Mouse (Mus musculus) kidney, postnatal 36 days (tissue): Measurements from ENCODE around the gene Cacna1s.

ENCODE experiments used
- DNase-seq, 2 experiments: peaks; one replicate each; pipeline ENCODE4 v3.0.0; 2021 to 2022; ENCODE audit warnings: mixed read lengths in 2 of 2

Gene Cacna1s

DNA sequence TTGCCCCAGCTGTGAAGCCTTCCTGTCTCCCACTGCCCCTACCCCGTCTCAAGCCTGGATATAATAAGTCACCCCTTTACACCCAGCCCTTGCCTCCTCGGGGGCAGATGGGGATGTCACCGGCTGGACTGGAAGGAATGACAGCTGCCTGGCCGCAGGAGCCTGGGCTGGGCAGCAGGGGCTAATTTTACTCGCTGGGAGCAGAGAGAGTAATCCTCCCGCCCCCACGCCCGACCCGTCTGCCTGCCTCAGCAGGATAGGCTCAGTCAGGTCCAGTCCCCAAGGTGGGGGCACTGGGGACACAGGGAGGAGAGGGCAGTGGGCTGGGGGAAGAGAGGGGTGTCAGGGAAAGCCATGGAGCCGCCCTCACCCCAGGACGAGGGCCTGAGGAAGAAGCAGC is at the start of gene Cacna1s:
Gene Cacna1s, plus strand, starts transcription at position 204 of the 400 bp plus-strand sequence.
- no peak for DNase-seq

DNA sequence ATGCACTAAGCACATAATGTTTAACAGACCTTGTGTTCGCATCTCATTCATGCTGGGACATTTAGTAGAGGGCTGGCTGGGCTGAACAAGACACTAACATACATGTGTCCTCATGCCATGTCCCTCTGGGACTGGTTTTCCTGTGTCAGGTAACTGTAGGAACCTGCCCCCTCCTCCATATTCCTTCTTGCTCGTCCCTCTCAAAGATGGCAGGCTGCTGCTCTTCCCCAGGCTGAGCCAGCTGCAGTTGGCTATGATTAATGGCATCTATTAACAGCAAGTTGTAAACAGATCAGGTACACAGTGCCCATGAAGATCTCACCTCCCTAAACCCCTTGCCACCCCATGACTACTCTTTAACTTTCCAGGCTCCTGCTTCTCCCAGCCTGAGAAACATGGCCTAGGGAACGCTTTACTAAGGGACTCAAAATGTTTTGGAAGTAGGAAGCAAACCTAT is 46.2 kb upstream of the Cacna1s start, which contains the start of gene Igfn1:
Gene Igfn1, minus strand, starts transcription at position 51 of the 457 bp plus-strand sequence.
- DNase-seq: no peak

DNA sequence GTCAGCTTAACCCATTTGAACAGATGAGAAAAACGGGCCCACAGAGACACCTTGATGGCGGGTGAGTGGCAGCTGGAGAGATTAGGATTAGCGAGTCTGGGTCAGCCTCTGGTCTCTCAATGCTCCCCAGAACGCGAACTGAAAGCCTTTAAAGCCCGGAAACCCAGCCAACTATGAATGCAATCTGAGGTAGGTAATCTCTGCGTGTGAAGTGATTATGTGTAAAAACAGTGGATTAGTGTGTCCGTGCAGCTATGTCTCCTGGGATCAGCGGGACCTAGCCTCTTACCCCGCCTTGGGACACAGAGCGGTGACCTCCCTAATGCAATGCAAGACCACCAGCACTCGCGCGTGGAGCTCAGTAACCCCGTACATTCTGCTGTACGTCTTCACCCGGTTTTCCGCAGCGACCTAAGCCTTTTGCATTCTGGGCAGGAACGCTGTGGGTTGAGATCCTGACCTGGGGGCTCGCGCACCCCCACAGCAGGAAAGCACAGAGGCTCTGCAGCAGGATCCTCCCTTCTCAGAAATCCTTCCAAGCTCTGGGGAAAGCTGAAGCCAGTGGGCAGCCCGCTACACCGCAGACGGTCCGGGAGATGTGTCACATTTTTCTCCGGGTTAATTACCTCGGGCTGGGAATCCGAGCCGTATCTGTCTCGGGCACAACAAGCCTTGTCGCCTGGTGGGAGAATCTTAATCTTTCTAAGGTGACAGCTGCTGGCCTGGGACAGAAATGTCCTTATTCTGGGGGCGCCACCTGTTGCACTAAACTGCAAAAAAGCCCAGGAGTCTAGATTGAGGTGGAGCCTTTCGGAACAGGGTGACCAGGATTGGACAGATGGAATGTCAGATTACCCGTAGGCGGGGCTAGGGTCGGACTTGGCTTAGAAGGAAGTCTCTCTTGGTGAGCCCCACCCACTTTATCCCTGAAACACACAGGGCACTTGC is 45.1 kb upstream of the Cacna1s start, which contains the start of gene Tmem9:
Gene Tmem9, plus strand, starts transcription at position 940 of the 948 bp plus-strand sequence.
- DNase-seq: peak; percentile 93 to 96

DNA sequence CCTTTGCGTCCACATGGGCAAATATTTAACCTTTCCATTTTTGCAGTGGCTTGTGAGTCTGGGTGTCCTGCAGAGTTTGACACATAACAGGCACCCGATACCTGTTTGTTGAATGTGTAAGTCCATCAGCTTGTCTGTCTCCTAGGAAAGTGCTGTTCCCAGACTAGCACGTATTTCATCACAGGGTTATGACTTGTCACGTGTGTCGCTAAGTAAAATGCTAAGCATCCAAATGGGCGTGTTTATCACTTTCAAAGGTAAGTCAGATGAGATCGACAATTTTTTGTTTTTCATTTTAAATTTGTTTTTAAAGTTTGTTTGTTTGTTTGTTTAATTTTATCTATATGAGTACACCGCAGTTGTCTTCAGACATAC is 44.4 kb upstream of the Cacna1s start:
- DNase-seq: no peak

GRCm38 (mm10) chr1:136010247-136010646 is 42.3 kb upstream of the Cacna1s start:
- no peak for DNase-seq

- no peak for DNase-seq
Measured at GRCm38 (mm10) chr1:136013513-136013912, 39.0 kb upstream of the Cacna1s start.

DNA sequence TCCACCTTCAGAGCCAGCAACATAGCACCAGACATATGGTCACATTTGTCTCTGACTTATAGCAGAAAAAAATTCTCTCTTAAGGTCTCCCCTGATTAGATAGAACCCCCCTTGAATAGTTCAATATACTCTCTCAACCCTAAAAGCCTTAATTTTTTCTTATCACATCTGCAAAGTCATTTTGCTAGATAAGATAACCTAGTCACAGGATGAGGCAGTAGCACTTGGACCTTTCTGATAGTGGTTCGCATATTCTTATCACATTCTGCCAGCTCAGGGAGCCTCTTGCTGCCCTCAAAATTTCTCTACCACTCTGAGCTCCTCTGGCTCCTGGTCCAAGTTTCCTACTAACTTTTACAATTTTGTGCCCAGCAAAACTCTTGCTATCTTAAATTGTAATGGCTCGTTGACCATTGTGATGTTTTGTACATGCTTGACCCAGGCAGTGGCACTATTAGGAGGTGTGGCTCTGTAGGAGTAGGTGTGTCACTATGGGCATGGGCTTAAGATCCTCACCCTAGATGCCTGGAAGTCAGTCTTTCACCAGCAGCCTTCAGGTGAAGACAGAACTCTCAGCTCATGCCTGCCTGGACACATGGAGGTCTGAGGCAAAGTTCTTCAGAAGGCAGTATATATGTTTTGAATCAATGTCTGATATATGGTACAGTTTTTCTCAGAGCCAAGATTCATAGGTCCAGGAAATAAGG is 37.6 kb upstream of the Cacna1s start:
- no peak for DNase-seq

- no peak for DNase-seq
Measured at GRCm38 (mm10) chr1:136017307-136017706, 35.2 kb upstream of the Cacna1s start.

DNA sequence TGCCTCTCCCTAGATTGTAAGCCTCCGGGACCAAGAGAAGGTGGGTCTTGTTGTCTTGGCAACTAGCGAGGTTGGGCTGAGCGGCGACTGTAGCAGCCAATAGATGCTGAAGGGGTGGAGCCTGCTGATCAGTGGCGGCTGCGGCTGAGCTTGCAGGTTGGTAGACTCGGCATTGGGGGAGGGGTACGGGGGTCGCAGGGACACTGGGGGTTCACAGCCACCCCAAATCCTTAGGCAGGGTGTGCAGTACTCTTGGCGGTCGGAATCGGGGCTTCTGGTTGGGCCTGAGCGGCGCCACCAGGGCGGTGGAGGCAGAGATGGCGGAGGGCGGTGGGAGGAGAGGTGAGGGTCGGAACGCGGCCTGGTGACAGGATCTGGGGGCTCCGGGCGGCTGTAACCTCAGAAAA is 34.6 kb upstream of the Cacna1s start:
- peak; percentile 96 to 97 for DNase-seq

GRCm38 (mm10) chr1:136018390-136019189 is 34.0 kb upstream of the Cacna1s start:
- DNase-seq: peak; percentile 62 to 77

GRCm38 (mm10) chr1:136030201-136030600 is 22.3 kb upstream of the Cacna1s start:
- no peak for DNase-seq

DNA sequence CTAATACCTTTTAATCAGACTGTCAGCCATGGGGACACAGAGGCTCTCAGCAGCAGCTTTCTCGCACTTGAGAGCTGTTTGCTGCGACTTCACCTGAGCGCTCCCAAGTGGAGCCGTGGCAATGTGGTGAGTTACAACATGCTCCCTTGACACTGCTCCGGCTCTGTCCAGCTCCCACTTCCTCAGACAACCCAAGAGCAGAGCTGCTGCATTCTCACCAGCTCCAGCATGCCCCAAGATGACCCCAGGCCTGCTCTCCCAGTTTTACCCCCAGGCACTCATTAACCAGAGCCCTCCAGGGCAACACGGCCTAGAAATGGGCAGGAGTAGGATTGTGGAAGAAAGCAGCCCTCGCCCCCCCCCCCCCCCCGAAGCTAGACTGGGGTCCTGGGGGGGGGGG is 20.9 kb upstream of the Cacna1s start:
- DNase-seq: peak; percentile 53 to 66

GRCm38 (mm10) chr1:136032961-136033360 is 19.6 kb upstream of the Cacna1s start:
- no peak for DNase-seq

DNA sequence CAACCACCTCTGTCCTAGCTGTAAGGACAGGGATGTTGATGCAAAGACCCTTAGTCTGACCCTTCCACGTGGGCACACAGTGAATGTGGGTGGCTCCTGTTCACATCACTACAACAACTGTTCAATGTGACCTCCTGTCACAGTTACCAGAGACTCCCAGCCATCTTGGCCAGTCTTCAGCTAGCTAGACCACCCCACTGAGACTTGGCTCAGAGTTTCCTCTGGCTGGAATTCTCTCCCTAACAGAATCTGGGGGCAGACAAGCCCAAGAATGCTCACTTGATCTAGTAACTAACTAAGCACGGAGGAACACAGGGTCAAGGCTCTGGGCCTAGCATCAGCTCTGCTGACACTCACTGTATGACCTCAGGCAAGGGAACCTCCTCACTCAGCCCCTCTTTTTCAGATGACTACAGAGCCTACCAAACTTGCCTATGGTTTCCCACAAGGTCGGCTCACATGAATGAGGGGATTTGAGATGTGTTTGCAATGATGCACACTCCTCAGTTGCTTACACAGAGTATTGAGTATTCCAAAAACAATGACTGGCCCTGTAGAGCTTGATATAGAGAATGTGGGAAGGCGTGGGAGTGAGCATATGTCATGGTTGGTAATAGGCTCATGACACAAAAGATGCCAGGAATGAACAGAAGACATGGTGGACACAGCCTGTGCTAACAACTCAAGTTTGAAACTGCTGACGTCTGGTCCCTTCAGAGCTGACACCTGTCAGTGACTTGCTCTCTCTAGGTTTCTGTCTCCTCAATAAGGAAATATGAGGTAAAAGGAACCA is 13.6 kb upstream of the Cacna1s start:
- DNase-seq: no peak

DNA sequence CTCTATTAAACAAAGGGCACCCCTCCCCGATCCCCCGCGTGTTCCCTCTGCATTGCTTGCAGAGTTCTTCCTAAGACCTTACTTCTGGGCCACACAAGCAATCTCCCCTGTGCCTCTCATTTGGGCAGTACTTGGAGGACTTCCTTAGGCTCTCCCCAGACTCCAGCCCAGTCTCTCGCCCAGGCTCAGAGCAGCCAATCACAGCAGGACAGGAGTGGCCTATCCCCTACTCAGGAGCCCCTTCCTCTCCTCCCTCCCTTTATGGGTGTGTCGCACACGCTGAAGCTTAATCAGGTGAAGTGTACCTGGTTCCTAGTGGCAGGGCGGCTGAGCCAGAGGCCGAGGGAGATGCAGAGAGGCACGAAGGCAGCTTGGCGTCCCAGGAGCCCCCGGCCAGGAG is 12.1 kb upstream of the Cacna1s start:
- DNase-seq: no peak

- no peak for DNase-seq
Measured at GRCm38 (mm10) chr1:136040874-136041273, 11.7 kb upstream of the Cacna1s start.

GRCm38 (mm10) chr1:136045774-136046173 is 6.8 kb upstream of the Cacna1s start:
- peak; percentile 45 to 80 for DNase-seq

DNA sequence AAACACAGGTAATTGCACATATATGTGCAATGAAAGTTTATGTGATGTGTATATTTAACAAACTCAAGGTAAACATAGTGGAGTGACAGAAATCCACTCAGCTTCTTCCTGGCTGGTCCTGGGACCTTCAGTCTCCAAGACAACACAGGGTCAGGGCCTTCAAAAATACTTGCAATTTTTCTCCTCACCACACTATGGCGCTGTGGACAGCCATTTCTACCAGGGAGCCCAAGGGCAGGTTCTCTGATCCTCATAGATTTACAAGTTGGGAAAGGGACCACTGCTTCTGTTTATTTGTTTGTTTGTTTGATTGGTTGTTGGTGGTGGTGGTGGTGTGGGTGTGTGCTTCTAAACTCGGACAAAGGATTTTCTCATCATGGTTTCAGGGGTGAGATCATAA is 5.1 kb upstream of the Cacna1s start:
- peak in 1 of 2 experiments; percentile 24 for DNase-seq

- no peak for DNase-seq
Measured at GRCm38 (mm10) chr1:136047894-136048293, 4.7 kb upstream of the Cacna1s start.

- DNase-seq: no peak
Measured at GRCm38 (mm10) chr1:136050312-136051012, 2.1 kb upstream of the Cacna1s start, which contains the start of gene Ascl5. Gene Ascl5 (plus strand): TSS chr1:136050804.

- peak in 1 of 2 experiments; percentile 20 for DNase-seq
Measured at GRCm38 (mm10) chr1:136051013-136051315, 1.6 kb upstream of the Cacna1s start.
